Mouse (Mus musculus) left cerebral cortex, adult 9 months (tissue): Measurements from ENCODE around the gene Ocel1.
"Not testable (repeated sequence)": the region's sequence is repeated elsewhere in the genome, so short reads cannot be mapped to it uniquely, and the experiment has no call there.

Experiments used
- DNase-seq, 2 experiments: peaks; one replicate each; pipeline ENCODE4 v3.0.0; 2022; ENCODE audit warnings: low spot score in 2 of 2

The Ocel1 gene

GRCm38 (mm10) chr8:71371236-71371848 lies at the start of gene Ocel1:
Gene Ocel1 (plus strand): TSS chr8:71371298.
- DNase-seq = peak; percentile 96 to 98

DNA sequence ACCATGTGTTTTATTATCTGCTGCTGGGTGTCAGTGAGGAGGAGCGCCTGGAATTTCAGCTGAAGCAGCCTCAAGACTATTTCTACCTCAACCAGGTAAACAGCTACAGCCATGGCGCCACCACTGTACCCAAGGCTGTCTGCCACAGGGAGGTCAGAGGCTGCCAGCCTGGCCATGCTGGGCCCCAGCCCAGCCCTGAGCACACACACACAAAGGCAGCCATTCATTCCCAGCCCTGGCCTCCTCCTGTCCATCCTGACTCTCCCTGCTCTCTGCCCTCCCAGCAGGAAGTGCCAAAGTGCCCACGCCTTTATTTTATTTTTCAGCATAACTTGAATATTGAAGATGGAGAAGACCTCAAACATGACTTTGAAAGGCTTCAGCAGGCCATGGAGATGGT lies 48.2 kb upstream of the Ocel1 start:
- DNase-seq = no peak

DNA sequence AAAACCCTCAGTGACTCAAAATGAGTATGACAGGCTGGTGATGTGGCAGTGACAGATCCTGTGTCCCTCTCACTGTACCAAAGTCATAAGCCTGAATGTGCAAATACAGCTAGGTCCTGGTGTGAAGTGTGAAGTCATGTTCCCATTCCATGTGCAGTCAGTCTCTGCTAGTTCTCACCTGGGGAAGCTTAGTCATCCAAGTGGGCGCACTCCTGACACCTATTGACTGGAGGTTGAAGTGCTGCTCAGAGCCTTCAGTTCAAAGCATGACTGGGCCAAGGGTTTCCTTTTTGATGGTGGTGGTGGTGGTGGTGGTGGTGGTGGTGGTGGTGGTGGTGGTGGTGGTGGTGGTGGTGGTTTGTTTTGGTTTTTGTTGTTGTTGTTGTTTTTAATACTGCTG lies 46.2 kb upstream of the Ocel1 start:
- no peak for DNase-seq

DNA sequence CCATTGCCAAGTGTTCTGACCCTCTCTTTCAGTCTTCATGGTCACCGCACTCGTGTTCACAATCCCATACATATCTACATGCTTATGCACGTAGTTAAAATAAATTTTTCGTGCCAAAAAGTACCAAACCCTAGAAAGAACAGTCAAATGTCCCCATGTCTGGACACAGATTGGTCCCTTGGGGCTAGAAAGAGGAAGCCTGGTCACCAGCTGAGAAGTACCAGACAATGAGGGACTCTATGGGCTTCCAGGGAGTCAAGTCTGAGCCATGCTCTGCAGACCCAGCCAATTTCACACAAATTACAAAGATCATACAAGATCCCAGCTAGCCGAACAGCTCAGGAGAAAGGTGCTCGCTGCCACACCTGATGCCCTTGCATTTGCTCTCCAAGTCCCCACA lies 33.3 kb upstream of the Ocel1 start:
- not testable (repeated sequence) for DNase-seq

GRCm38 (mm10) chr8:71340625-71341024 lies 30.5 kb upstream of the Ocel1 start:
- DNase-seq = no peak

DNA sequence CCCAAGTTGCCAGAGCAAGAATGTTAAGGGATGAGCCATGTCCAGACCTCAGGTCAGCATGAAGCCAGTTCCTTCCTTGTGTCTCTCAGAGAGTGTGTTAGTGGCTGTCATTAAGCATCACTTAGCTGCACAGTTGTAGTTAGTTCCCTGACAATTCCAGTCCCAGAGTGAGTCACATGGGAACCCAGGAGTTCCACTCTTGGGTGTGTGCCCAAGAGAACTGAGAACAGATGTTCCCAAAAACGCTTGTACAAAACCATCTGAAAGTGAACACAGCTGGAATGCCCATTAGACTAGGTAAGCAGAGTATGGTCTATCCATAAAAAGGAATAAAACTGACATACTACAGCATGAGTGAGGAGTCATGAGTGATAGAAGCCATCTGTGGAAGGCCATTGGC lies 24.5 kb upstream of the Ocel1 start:
- DNase-seq = no peak

GRCm38 (mm10) chr8:71351117-71351516 lies 20.0 kb upstream of the Ocel1 start:
- DNase-seq = no peak

- no peak for DNase-seq
These were observed 19.6 kb upstream of the Ocel1 start for GRCm38 (mm10) chr8:71351520-71351919.

DNA sequence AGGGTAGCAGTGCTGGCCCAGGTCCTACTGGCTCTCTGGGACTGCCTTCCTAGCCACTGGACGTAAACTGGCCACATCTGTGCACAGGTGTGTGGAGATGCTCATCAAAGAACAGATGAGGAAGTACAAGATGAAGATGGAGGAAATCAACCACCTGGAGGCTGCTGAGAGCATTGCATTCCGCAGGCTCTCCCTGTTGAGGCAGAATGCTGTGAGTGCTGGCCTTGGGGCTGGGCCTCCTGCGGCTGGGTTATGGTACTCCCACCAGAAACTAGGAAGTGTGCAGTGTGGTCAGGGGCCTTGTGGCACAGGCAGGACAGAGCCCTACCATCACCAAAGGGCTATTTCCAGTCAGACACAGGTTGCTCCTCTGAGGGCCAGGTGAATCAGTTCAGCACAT lies 13.1 kb upstream of the Ocel1 start:
- DNase-seq = no peak

DNA sequence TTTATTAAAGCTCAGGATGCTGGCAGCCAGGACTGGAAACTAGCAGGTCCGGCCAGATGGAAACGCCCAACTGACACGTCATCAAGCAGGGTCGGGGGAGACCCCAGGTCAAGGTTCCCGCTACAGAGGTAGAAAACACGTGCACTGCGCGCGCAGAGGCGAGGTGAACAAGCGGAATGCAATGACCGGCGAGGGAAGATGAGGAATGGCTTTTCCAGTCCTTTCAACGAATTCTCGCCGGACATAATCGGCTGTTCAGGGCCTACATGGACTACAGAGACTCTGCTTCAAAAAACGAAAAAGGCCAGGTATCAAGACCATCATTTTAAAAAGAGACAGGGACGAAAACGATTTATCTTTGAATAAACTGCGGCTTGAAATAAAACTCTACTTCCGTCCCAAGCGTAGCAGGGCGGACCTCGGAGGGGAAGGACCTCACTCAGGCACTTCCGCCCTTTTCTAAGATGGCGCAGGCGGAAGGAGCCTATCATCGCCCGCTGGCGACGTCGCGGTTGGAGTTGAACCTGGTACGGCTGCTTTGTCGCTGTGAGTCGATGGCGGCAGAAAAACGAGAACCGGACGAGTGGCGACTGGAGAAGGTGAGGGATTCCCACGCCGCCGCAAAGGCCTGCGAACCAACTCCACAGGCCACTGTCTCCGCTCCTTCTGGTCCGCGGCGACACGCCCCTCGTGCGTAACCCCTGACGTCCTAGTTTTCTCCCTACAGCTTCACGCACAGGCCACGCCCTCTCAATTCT lies 4.1 kb upstream of the Ocel1 start, which contains the start of gene Use1:
Gene Use1 (plus strand): TSS at position 78 of the 758 bp plus-strand sequence.
- peak; percentile 87 to 95 for DNase-seq

DNA sequence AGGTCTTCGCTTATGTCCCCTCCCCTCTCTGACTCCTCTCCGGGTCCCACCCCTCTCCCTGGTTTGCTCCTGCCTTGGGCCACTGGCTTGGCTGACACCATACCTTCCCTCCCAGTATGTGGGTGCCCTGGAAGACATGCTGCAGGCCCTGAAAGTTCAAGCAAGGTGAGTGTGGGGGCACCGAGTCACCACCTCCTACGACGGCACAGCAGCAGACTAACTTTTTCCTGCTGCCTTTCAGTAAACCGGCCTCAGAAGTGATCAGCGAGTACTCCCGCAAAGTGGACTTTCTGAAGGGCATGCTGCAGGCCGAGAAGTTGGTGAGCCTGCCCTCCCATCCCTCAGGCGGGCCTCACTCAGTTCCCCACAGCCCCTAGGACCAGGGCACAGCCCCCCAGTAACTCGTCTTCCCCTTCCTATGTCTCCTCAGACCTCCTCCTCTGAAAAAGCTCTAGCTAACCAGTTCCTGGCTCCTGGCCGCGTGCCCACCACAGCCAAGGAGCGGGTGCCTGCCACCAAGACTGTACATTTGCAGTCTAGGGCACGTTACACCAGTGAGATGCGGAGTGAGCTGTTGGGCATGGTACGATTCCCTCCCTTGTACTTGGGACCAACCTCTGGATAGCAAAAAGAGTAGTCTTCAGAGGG lies 3.4 kb upstream of the Ocel1 start:
- DNase-seq = no peak

- DNase-seq = no peak
These were observed 2.7 kb upstream of the Ocel1 start for GRCm38 (mm10) chr8:71368366-71368765.

- DNase-seq = no peak
These were observed 1.9 kb upstream of the Ocel1 start for GRCm38 (mm10) chr8:71369040-71369718.

DNA sequence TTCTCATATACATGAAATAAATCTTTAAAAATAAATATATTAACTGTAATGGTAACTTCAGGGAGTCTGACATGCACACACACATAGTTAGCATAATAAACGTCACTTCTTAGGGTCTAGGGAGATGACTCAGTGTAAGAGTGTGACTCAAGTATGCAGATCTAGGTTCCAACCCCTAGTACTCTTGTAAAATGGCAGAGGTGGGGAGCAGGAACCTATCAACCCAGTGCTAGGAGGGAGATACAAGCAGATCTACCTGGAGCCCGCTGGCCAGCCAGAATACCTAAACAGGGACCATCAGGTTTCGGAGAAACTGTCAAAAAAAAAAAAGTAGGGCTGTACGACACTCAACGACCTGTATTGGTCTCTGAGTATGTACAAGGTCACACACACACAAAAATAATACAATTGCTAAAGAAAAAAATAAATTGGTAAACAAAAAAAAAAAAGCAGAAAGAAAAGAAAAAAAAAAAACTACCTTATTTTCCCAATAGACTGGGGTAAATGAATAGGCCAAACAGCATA lies 325 bp upstream of the Ocel1 start:
- no peak for DNase-seq

DNA sequence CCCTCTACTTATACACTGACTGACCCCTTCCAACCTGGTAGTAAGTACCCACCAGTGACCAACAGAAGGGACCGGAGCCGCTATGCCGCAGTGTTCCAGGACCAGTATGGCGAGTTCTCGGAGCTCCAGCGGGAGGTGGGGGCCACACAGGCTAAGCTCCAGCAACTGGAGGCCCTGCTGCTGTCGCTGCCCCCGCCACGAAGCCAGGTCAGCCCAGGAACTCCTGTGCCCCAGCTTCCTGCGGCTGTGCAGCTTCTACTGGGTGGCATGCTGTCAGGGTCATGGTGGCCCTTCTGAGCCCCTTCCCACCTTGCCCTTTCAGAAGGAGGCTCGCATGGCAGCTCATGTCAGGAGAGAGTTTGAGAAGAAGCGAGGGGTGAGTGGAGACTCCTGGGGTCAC lies 1.3 kb downstream of the Ocel1 start:
- no peak for DNase-seq

DNA sequence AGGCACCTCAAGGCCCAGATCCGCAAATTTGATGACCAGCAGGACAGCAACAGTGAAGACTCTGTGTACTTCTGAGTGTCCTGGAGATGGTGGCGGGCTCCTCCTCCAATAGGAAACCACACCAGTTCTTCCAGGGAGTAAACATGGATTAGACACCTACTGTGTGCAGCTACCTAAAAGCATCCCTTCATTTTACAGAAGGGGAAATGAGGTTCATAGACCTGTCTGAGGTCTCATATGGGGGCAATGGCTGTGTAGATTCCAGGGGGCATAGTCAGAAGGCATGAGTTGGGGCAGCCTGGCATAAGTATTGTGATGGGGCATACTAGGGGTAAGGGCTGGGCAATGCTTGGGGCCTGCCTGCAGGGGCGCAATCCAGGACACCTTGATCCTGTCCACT lies 1.9 kb downstream of the Ocel1 start:
- no peak for DNase-seq

GRCm38 (mm10) chr8:71374616-71375206 lies 3.6 kb downstream of the Ocel1 start:
- DNase-seq = no peak

- peak in 1 of 2 experiments; percentile 65 for DNase-seq
These were observed 4.7 kb downstream of the Ocel1 start for GRCm38 (mm10) chr8:71375581-71376422.

- no peak for DNase-seq
These were observed 5.4 kb downstream of the Ocel1 start for GRCm38 (mm10) chr8:71376423-71377030.

- DNase-seq = no peak
These were observed 7.9 kb downstream of the Ocel1 start for GRCm38 (mm10) chr8:71379008-71379407.
